Mouse (Mus musculus) lung, postnatal 25 days (tissue): ENCODE measurements at regions not wholly inside any gene's neighbourhood (a gene's known extent, or its start where the extent isn't known, plus 50 kb on each side); places are given as distances from the start of the nearest gene placed in this dataset.

Experiments
- DNase-seq: peaks from one replicate; pipeline ENCODE4 v3.0.0; 2022; ENCODE audit warnings: low spot score

GRCm38 (mm10) chr15:50942429-50942828 lies 2942.3 kb upstream of the Gm7489 start:
- DNase-seq: no peak

- no peak for DNase-seq
These were observed 2939.7 kb upstream of the Gm7489 start for GRCm38 (mm10) chr15:50944976-50945375.

- no peak for DNase-seq
These were observed 2925.6 kb upstream of the Gm7489 start for GRCm38 (mm10) chr15:50959109-50959508.

GRCm38 (mm10) chr15:50963606-50964005 lies 2921.1 kb upstream of the Gm7489 start:
- DNase-seq: no peak

- no peak for DNase-seq
These were observed 2920.5 kb upstream of the Gm7489 start for GRCm38 (mm10) chr15:50964236-50964635.

GRCm38 (mm10) chr15:50967176-50967575 lies 2917.5 kb upstream of the Gm7489 start:
- DNase-seq: no peak

GRCm38 (mm10) chr15:50970637-50971036 lies 2914.1 kb upstream of the Gm7489 start:
- DNase-seq: no peak

GRCm38 (mm10) chr15:50972593-50972992 lies 2912.1 kb upstream of the Gm7489 start:
- no peak for DNase-seq

- DNase-seq: peak; percentile 1
These were observed 2910.5 kb upstream of the Gm7489 start for GRCm38 (mm10) chr15:50974002-50974754.

- DNase-seq: no peak
These were observed 2895.2 kb upstream of the Gm7489 start for GRCm38 (mm10) chr15:50989457-50989856.

- DNase-seq: no peak
These were observed 2893.0 kb upstream of the Gm7489 start for GRCm38 (mm10) chr15:50991667-50992066.

- DNase-seq: no peak
These were observed 2892.5 kb upstream of the Gm7489 start for GRCm38 (mm10) chr15:50992246-50992645.

GRCm38 (mm10) chr15:50993121-50993520 lies 2891.6 kb upstream of the Gm7489 start:
- DNase-seq: no peak

GRCm38 (mm10) chr15:50995688-50996087 lies 2889.0 kb upstream of the Gm7489 start:
- DNase-seq: no peak

GRCm38 (mm10) chr15:50996296-50996695 lies 2888.4 kb upstream of the Gm7489 start:
- no peak for DNase-seq

GRCm38 (mm10) chr15:50997209-50997763 lies 2887.4 kb upstream of the Gm7489 start:
- DNase-seq: peak; percentile 9

GRCm38 (mm10) chr15:51038968-51039367 lies 2845.7 kb upstream of the Gm7489 start:
- no peak for DNase-seq

- no peak for DNase-seq
These were observed 2814.2 kb upstream of the Gm7489 start for GRCm38 (mm10) chr15:51070538-51070937.

- DNase-seq: no peak
These were observed 2813.5 kb upstream of the Gm7489 start for GRCm38 (mm10) chr15:51071132-51071656.

GRCm38 (mm10) chr15:51073678-51074077 lies 2811.0 kb upstream of the Gm7489 start:
- DNase-seq: no peak

GRCm38 (mm10) chr15:51074196-51074595 lies 2810.5 kb upstream of the Gm7489 start:
- no peak for DNase-seq

- no peak for DNase-seq
These were observed 2800.9 kb upstream of the Gm7489 start for GRCm38 (mm10) chr15:51083677-51084322.

GRCm38 (mm10) chr15:51092936-51093335 lies 2791.8 kb upstream of the Gm7489 start:
- no peak for DNase-seq
